Mouse (Mus musculus) midbrain, postnatal 0 days (tissue): Measurements from ENCODE around the gene Cdc25b. TPM values are rescaled to one million over a fixed set of nuclear protein-coding genes. Genes with fewer than 3 reads are reported as not detected.

Source experiments
- ATAC-seq: fragments of 200-750 bp; cut with Nextera tagmentation; 2 replicates; pipeline ENCODE4 v1.8.0; 2017; ENCODE audit warnings: moderate number of reproducible peaks, mild to moderate bottlenecking, moderate TSS enrichment, moderate library complexity; ENCODE audit not compliant: low FRiP score
- DNase-seq: peaks from one replicate; pipeline ENCODE4 v3.0.0-alpha.2; 2015; ENCODE audit warnings: low spot score
- H3K27ac ChIP-seq: fragments of 300-500 bp; sonication (generic); 2 replicates; pipeline ENCODE4 v1.5.1; 2014; ENCODE audit warnings: low read depth, mild to moderate bottlenecking, low read length, mixed read lengths
- H3K27me3 ChIP-seq: fragments of 300-500 bp; sonication (generic); 2 replicates; pipeline ENCODE4 v1.6.1; 2014; ENCODE audit warnings: low read length, control low read depth, mixed read lengths; ENCODE audit not compliant: insufficient read depth
- H3K36me3 ChIP-seq: fragments of 300-500 bp; sonication (generic); 2 replicates; pipeline ENCODE4 v1.6.1; 2014; ENCODE audit warnings: low read length, control low read depth, mixed read lengths; ENCODE audit not compliant: insufficient read depth
- H3K4me1 ChIP-seq: fragments of 300-500 bp; sonication (generic); 2 replicates; pipeline ENCODE4 v1.6.1; 2014; ENCODE audit warnings: mild to moderate bottlenecking, control low read depth, antibody characterized with exemption, low read length, mixed read lengths; ENCODE audit not compliant: insufficient read depth
- H3K4me2 ChIP-seq: fragments of 300-500 bp; sonication (generic); 2 replicates; pipeline ENCODE4 v1.6.1; 2014; ENCODE audit warnings: low read depth, mild to moderate bottlenecking, low read length, mixed read lengths; ENCODE audit not compliant: poor library complexity, severe bottlenecking
- H3K4me3 ChIP-seq: fragments of 300-500 bp; sonication (generic); 2 replicates; pipeline ENCODE4 v1.5.1; 2014; ENCODE audit warnings: low read depth, mild to moderate bottlenecking, low read length, moderate library complexity
- H3K9ac ChIP-seq: fragments of 300-500 bp; sonication (generic); replicated peaks from 2 replicates; pipeline ENCODE4 v1.6.1; 2014; ENCODE audit warnings: mild to moderate bottlenecking, low read length, moderate library complexity, mixed read lengths; ENCODE audit not compliant: poor library complexity, severe bottlenecking
- H3K9me3 ChIP-seq: fragments of 300-500 bp; sonication (generic); 2 replicates; pipeline ENCODE4 v1.6.1; 2016; ENCODE audit warnings: low read length, control low read depth
- CTCF ChIP-seq: IDR thresholded peaks from 2 replicates; pipeline ENCODE4 v1.5.1; 2016; ENCODE audit warnings: antibody characterized with exemption, mild to moderate bottlenecking
- whole genome bisulfite sequencing: fragments of 180-500 bp; shearing (Covaris S2); extraction: QIAGEN DNeasy Blood & Tissue Kit; methylation state at CpG from one replicate; pipeline ENCODE4 v1.1.7; 2014; 5-methylcytosine and 5-hydroxymethylcytosine counted together
- polyA plus RNA-seq: library from polyadenylated mRNA; unstranded; fragments of >200 nt; fragmentation: Nextera tagmentation; extraction: Ambion mirVana; gene quantifications from 2 replicates; pipeline ENCODE4 v1.2.1, GENCODE M21; 2015
- total RNA-seq: library from RNA; depleted of rRNA; stranded (reverse); fragments of >200 nt; gene quantifications from 2 replicates; pipeline ENCODE4 v1.2.3, GENCODE M21; 2014

Gene Cdc25b
- total and polyA plus RNA-seq, 2 experiments from 2014 or later, result 10.0 to 15.1 TPM

DNA sequence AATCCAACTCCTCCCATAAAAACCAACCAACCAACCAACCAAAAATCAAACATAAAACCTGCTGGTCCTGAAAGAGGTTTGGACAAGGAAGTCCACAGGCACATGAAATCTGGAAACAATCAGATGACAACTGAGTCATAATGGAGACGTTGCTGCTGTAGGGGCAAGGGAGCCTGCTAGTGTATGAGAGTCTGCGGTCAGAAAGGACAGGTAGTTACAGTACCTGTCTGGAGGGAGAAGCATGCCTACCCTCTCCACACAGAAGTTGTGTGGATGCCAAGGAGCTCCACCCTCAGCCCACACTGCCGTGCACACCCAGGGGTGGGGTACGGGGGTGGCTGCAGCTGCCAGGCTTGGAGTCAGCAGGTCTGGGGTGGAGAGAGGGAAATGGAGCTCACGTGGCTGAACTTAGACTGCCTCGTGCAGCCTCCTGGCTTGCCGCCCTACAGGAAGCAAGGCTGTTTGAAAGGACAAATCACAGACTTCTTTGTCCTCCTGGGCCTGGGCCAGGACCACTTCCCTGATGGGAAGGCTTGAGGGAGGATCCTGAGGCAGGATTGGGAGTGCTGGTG lies 17.7 kb downstream of the Cdc25b start:
- no peak for TF ChIP-seq CTCF
- no peak overlapping the region for H3K9ac ChIP-seq
- no peaks in the 10 kb centered on the region for H3K36me3 ChIP-seq
- H3K4me2 ChIP-seq, result no peak overlapping the region
- 0 out of 2 replicates have a peak, but pooled peaks cover 2% of the 10 kb centered on the region for H3K4me1 ChIP-seq
- 42% methylated on average over 7 of the region's 7 CpGs for WGBS
- H3K27me3 ChIP-seq, result no peaks in the 10 kb centered on the region
- no peaks in the 10 kb centered on the region for H3K9me3 ChIP-seq
- no peak overlapping the region for H3K27ac ChIP-seq
- no peak overlapping the region for H3K4me3 ChIP-seq
- ATAC-seq (peak; percentile 57; the same call in 1 of the 2 replicates), DNase-seq (peak; percentile 75)

DNA sequence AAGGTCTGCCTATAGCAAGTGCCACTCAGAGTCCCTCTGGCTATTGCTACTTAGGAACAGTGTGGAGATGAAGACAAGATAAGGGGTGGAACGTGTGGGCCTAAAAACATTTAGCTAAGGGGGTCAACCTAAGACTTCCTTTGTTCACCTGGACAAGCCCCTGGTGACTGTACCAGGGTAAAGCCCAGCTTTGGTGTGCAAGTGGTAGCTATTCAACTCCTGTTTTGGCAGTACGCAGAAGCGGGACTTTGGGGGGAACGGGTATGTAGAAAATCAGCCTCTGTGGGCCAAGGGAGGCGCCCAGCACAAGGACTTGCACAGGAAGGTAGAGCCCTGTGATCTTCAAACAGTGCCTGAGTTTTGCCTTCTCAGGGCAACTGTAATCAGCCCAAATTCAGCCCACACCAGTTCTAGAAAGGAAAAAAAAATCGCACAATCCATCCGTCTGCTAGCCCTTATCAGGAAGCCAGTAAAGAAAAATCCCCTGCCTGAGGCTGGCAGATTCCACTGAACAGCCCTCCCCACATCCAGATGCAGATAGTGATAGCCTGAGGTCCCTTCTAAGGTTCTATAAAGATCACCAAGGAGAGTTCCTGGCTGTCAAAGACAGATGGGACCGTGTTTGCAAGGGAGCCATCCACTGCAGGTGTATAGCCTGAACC lies 18.9 kb downstream of the Cdc25b start:
- H3K4me2 ChIP-seq, result no peak overlapping the region
- H3K36me3 ChIP-seq, result no peaks in the 10 kb centered on the region
- no peak overlapping the region for H3K27ac ChIP-seq
- DNase-seq, result no peak
- H3K27me3 ChIP-seq, result no peaks in the 10 kb centered on the region
- no peak for ATAC-seq
- H3K9me3 ChIP-seq, result no peaks in the 10 kb centered on the region
- WGBS, result 88% methylated on average over 8 of the region's 8 CpGs
- H3K9ac ChIP-seq, result no peak overlapping the region
- H3K4me3 ChIP-seq, result no peak overlapping the region
- 0 out of 2 replicates have a peak, but pooled peaks cover 2% of the 10 kb centered on the region for H3K4me1 ChIP-seq
- TF ChIP-seq CTCF, result no peak

DNA sequence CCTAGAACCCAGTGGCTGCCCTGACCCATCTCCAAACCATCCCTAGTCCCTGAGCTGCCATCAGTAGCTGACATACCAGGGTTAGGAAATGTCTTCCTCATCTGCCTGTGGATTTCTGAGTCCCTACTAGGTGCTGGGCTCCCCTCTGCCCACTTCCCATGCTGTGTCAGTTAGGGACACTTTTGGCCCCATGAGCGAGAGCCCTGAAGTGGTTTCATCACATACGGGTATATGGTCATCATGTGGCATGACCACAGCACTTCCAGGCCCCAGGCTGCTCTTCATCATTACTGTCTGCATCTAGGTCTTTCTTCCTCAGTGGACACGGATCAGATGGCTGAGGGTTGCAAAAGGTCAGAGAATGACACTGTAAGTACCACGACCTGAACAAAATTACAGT lies 20.0 kb downstream of the Cdc25b start, which contains the start of gene Ap5s1:
TSS of gene Ap5s1 (plus strand) at position 301 of the 400 bp plus-strand sequence.
- Histone ChIP-seq H3K27me3 (no peaks in the 10 kb centered on the region), H3K9me3 (no peaks in the 10 kb centered on the region), H3K36me3 (no peaks in the 10 kb centered on the region), H3K27ac (no peak within 1 kb of the TSS), H3K4me3 (no peak within 1 kb of the TSS), H3K4me2 (no peak within 1 kb of the TSS), H3K9ac (no peak within 1 kb of the TSS), H3K4me1 (0 out of 2 replicates have a peak, but pooled peaks cover 2% of the 10 kb centered on the region)
- ATAC-seq (no peak), DNase-seq (no peak)
- no peak for TF ChIP-seq CTCF
- 90% methylated on average over 4 of the region's 4 CpGs for WGBS

DNA sequence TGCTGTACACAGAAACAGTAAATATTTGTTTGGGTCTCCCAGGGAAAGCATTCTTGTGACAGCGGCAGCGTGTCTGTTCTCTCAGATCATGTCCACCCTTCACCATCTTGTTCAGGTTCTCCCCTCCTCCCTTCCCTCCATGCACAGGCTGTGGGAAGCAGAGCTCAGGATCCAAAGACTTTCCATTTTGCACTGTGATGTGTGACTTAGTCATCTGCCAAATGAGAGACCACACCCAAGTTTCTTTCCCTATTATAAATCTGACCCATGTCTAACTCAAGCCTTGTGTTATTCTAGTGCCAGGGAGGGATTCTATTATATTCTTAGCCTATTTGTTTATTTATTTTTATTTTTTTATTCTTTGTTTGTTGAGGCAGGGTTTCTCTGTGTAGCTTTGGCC lies 21.6 kb downstream of the Cdc25b start:
- WGBS, result 98% methylated on average over 2 of the region's 2 CpGs
- Histone ChIP-seq H3K27me3 (no peaks in the 10 kb centered on the region), H3K4me1 (0 out of 2 replicates have a peak, but pooled peaks cover 2% of the 10 kb centered on the region), H3K4me2 (no peak overlapping the region), H3K36me3 (peaks cover 11% of the 10 kb centered on the region; the same call in 1 of the 2 replicates), H3K4me3 (no peak overlapping the region), H3K9me3 (no peaks in the 10 kb centered on the region), H3K27ac (no peak overlapping the region), H3K9ac (no peak overlapping the region)
- ATAC-seq, result no peak
- DNase-seq, result no peak
- no peak for TF ChIP-seq CTCF

DNA sequence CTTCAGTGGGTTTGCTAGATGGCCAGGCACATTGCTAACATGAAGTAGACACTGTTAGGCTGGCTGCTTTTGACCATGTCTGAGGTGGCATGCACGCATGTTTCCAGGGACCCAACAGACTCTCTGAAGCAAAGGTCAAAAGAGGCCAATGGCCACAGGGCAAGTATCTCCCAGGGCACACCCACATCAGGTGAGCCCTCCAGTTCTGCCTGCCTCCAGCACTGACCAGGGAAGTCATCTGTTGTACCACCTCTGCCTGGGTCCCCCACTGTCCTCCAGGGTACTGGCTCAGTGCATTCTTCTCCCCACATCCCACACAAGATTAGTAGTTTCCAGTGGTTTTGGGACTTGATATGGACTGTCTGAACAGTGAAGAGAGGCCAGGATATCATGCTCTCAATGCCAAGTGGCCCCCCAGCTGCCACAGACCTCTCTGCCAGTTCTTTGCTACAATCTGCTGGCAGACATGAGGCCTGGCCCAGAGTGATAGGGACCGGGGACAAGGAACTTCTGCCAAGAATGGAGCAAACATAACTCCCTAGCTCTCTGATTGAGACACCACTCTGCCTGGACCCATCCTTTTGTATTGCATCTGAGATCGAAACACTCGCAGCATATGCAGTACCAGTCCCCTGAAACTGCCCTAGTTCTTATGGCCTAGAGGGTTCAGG lies 22.5 kb downstream of the Cdc25b start:
- peak overlapping the region; percentile 91 for H3K27ac ChIP-seq
- H3K9ac ChIP-seq, result peak overlapping the region; percentile 74; the same call in 1 of the 2 replicates
- TF ChIP-seq CTCF, result no peak
- peak overlapping the region; percentile 58 for H3K4me2 ChIP-seq
- WGBS, result 76% methylated on average over 4 of the region's 4 CpGs
- DNase-seq, result no peak
- ATAC-seq, result peak; percentile 2; the same call in 1 of the 2 replicates
- no peaks in the 10 kb centered on the region for H3K9me3 ChIP-seq
- H3K36me3 ChIP-seq, result peaks cover 13% of the 10 kb centered on the region
- 0 out of 2 replicates have a peak, but pooled peaks cover 2% of the 10 kb centered on the region for H3K4me1 ChIP-seq
- H3K27me3 ChIP-seq, result no peaks in the 10 kb centered on the region
- peak overlapping the region; percentile 59 for H3K4me3 ChIP-seq
